Mouse (Mus musculus): ENCODE measurements around the gene Iqcd. TPM values are rescaled to one million over a fixed set of nuclear protein-coding genes. Genes with fewer than 3 reads are reported as not detected.

Iqcd gene
- total RNA-seq, 2 experiments from 2014 or later = 7.9 to 9.0 TPM

DNA sequence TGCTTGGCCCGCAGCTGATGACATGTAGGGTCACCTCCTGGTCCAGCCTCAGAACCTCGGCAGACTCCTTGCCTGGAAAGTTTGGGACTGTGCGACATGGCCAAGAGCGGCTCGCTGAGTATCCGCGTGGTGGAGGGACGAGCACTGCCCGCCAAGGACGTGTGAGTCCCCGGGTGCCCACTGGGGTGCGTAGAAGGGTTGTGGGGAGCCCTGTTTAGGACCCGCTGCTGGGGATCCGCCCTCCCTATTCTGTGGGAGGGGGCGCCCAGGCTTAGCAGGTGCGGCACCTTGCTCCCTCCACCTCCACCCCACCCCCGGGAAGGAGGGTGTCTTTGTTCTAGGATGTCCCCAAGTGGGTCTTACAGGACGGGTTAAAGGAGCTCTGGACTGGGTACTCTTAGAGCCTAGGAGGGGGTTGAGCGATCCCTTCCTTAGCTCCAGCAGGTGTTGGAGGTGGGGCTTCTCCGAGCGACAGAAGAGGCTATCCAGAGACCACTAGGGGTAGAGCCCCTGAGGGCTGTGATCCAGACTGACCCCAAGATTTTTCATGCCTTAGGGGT is 60.6 kb downstream of the Iqcd start:
- ATAC-seq (replicated peaks; ENCODE audit: low FRiP score, low TSS enrichment, poor library complexity, severe bottlenecking) = no peak; the same call in none of the 2 replicates

DNA sequence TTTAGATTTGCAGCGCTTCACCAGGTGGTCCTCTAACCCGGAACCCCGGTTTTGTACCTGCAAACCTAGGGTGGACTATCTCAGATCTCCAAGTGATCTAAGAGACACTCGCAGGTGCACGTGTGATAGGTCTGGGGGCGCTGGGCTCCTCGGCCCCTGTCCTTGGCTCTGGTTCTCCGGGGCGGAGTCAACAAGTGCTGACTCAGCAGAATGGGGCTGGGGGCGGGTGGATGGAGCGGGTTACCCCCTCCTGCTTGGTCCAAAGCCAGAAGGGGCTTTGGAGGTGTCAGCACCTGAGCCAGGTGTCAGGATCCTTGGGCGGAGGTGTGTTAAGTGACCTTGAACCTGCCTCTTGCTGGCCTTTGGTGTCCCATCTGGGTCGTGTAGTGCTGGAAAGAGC is 61.1 kb downstream of the Iqcd start:
- ATAC-seq (replicated peaks; ENCODE audit: low FRiP score, low TSS enrichment, poor library complexity, severe bottlenecking) = no peak

DNA sequence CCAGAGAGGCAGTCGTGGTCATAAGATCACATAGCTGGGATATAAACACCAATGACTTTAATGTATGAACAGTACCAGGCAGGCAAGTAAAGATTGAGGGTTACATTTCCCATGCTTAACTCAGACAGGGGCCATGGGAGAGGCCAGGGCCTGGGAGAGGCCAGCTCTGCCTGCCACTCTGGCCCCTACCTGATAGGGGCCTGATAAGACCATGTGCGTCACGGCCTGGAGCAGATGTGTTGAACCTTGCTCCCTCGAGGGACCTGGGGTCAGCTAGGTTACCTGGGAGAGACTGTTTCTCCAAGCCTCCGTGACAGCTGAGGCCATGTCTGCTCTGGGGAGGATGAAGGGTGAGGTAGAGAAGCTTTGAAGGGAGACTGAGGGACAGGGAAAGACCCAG is 62.4 kb downstream of the Iqcd start:
- ATAC-seq (replicated peaks; ENCODE audit: low FRiP score, low TSS enrichment, poor library complexity, severe bottlenecking) = no peak

DNA sequence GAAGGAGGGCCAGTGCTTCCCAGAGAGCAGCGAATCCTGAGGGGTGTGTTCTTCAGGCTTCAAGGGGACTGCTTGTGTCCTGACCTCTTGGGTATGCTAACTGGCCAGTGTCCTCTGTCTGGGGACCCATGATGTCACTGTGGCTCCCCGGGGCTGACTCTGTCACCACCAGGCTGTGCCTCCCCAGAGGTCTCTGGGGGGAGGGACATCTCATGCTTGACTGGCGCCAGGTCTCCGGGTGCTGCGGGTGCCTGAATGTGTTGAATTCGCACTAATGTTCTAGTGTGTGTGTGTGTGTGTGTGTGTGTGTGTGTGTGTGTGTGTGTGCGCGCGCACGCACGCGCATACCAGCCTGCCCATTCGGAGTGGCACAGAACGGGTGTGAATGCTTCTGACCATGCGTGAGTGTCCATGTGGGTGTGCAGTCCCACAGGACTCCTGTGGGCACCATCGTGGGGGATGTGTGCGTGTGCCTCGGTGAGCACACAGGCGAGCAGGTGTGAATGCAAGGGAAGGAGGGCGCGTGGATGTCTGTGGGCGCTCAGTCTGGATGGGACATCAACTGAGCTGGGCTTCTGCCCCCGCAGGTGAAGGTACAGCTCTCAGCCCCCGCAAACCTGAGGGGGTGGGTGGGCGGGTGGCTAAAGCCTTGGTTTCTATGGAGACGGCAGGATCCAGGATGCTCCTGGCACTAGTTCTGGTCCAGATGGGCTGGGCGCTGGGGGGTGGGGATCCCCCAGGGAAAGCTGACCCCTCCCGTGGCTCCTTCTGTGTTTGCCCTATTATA is 64.3 kb downstream of the Iqcd start:
- ATAC-seq (replicated peaks; ENCODE audit: low FRiP score, low TSS enrichment, poor library complexity, severe bottlenecking) = no peak

DNA sequence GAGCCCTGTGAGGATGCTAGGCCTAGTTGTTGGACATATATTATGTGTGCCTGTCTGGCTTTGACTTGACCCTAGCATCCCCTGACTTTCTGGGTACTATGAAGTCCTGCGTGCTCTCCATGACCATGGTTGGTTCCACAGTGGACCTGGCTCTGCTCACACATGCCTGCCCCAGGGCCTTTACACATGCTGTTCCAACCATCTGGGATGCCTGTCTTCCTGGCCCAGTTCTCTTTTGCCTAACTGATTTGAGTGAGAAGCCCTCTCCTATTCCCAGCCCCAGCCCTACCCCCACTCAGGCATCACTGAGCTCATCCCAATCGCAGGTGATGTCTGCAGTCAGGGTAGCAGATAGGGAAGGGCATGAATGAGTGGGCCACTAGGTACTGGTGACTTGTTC is 65.1 kb downstream of the Iqcd start:
- no peak for ATAC-seq (replicated peaks; ENCODE audit: low FRiP score, low TSS enrichment, poor library complexity, severe bottlenecking)

DNA sequence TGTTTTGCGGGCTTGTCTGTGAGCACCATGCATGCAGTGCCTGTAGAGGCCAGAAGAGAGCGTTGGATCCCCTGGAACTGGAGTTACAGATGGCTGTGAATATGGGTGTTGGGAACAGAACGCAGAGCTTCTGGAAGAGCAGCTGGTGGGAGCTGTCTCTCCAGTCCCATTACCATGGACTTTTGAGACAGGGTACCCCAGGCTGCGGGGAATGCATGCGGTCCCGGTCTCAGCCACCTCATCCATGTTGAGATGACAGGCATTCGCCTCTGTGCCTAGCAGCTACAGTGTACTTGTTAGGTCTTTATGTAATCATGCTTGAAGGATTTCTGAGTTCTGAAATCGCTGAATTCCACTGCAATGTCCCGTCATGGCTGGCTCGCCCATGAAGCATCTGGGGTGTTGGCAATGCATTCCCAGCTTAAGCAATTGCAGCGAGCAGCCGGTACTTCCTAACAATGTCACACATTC is 67.5 kb downstream of the Iqcd start:
- ATAC-seq (replicated peaks; ENCODE audit: low FRiP score, low TSS enrichment, poor library complexity, severe bottlenecking) = no peak

Other genes with a start within 250 kb of the Iqcd start
- not detected in 2 replicates for gene Lhx5, start 157.3 kb upstream of the Iqcd start, total RNA-seq (2014; fragmentation: Nextera tagmentation)
- gene Lhx5, start 157.3 kb upstream of the Iqcd start, total RNA-seq (2017) = not detected in 2 replicates
- 59.5 and 72.1 TPM in 2 replicates for gene Sdsl, start 116.2 kb upstream of the Iqcd start, total RNA-seq (2014; fragmentation: Nextera tagmentation)
- 58.5 and 67.3 TPM in 2 replicates for gene Sdsl, start 116.2 kb upstream of the Iqcd start, total RNA-seq (2017)
- not detected in 2 replicates for gene Sds, start 112.5 kb upstream of the Iqcd start, total RNA-seq (2014; fragmentation: Nextera tagmentation)
- not detected in 2 replicates for gene Sds, start 112.5 kb upstream of the Iqcd start, total RNA-seq (2017)
- 13.6 and 20.8 TPM in 2 replicates for gene Plbd2, start 85.4 kb upstream of the Iqcd start, total RNA-seq (2014; fragmentation: Nextera tagmentation)
- 6.3 and 8.7 TPM in 2 replicates for gene Plbd2, start 85.4 kb upstream of the Iqcd start, total RNA-seq (2017)
- 0.35 and 1.6 TPM in 2 replicates for gene Slc8b1, start 77.8 kb upstream of the Iqcd start, total RNA-seq (2014; fragmentation: Nextera tagmentation)
- 0.09 and 1.7 TPM in 2 replicates for gene Slc8b1, start 77.8 kb upstream of the Iqcd start, total RNA-seq (2017)
- gene Tpcn1, start 343 bp upstream of the Iqcd start, total RNA-seq (2014; fragmentation: Nextera tagmentation) = 71.7 and 84.7 TPM in 2 replicates
- 16.0 and 19.1 TPM in 2 replicates for gene Tpcn1, start 343 bp upstream of the Iqcd start, total RNA-seq (2017)
- gene Rita1, start 23.6 kb downstream of the Iqcd start, total RNA-seq (2014; fragmentation: Nextera tagmentation) = 9.9 and 11.8 TPM in 2 replicates
- gene Rita1, start 23.6 kb downstream of the Iqcd start, total RNA-seq (2017) = 5.5 and 6.9 TPM in 2 replicates
- 28.3 and 41.7 TPM in 2 replicates for gene Ddx54, start 23.7 kb downstream of the Iqcd start, total RNA-seq (2014; fragmentation: Nextera tagmentation)
- gene Ddx54, start 23.7 kb downstream of the Iqcd start, total RNA-seq (2017) = 40.4 and 40.6 TPM in 2 replicates
- not detected in 2 replicates for gene Cfap73, start 45.2 kb downstream of the Iqcd start, total RNA-seq (2014; fragmentation: Nextera tagmentation)
- gene Cfap73, start 45.2 kb downstream of the Iqcd start, total RNA-seq (2017) = not detected in 2 replicates
- not detected in 2 replicates for gene Rasal1, start 59.8 kb downstream of the Iqcd start, total RNA-seq (2014; fragmentation: Nextera tagmentation)
- gene Rasal1, start 59.8 kb downstream of the Iqcd start, total RNA-seq (2017) = not detected in 2 replicates
- 8.7 TPM in 1 of 2 replicates, not detected in the other for gene Dtx1, start 122.9 kb downstream of the Iqcd start, total RNA-seq (2014; fragmentation: Nextera tagmentation)
- gene Dtx1, start 122.9 kb downstream of the Iqcd start, total RNA-seq (2017) = 0.56 TPM in 1 of 2 replicates, not detected in the other
- gene Oas2, start 160.8 kb downstream of the Iqcd start, total RNA-seq (2014; fragmentation: Nextera tagmentation) = 1.7 and 2.0 TPM in 2 replicates
- 0.72 and 1.3 TPM in 2 replicates for gene Oas2, start 160.8 kb downstream of the Iqcd start, total RNA-seq (2017)
- 2.3 and 4.2 TPM in 2 replicates for gene Oas3, start 188.6 kb downstream of the Iqcd start, total RNA-seq (2014; fragmentation: Nextera tagmentation)
- 1.8 and 2.0 TPM in 2 replicates for gene Oas3, start 188.6 kb downstream of the Iqcd start, total RNA-seq (2017)
- not detected in 2 replicates for gene Oas1e, start 206.5 kb downstream of the Iqcd start, total RNA-seq (2014; fragmentation: Nextera tagmentation)
- not detected in 2 replicates for gene Oas1e, start 206.5 kb downstream of the Iqcd start, total RNA-seq (2017)
- gene Oas1c, start 223.5 kb downstream of the Iqcd start, total RNA-seq (2014; fragmentation: Nextera tagmentation) = 5.3 and 8.3 TPM in 2 replicates
- gene Oas1c, start 223.5 kb downstream of the Iqcd start, total RNA-seq (2017) = 3.1 and 26.4 TPM in 2 replicates

Data from megakaryocyte-erythroid progenitor cell, adult 5-6 weeks (primary cell).